Mouse (Mus musculus) left cerebral cortex, postnatal 10 days (tissue): Measurements from ENCODE around the gene Cpm. TPM values are rescaled to one million over a fixed set of nuclear protein-coding genes. Genes with fewer than 3 reads are reported as not detected.
A peak's percentile ranks its signal among the peaks of the same experiment; 100 is the strongest.
"Not testable (repeated sequence)": the region's sequence is repeated elsewhere in the genome, so short reads cannot be mapped to it uniquely, and the experiment has no call there.

Experiments
- DNase-seq, 2 experiments: peaks; one replicate each; pipeline ENCODE4 v3.0.0; 2021 to 2022; ENCODE audit warnings: low spot score in 2 of 2, mixed read lengths in 1 of 2; ENCODE audit errors: extremely low spot score in 1 of 2
- intact Hi-C: fragments of 180-260 bp; cut with DNase I; formaldehyde crosslinking; loops from one replicate; pipeline ENCODE4 v1.15.1; 2025
- total RNA-seq, 2 experiments: library from RNA; stranded (reverse); gene quantifications; 2 replicates each; pipeline ENCODE4 v1.2.3; 2021

Cpm gene
- 1 to 10 TPM; 2.0 to 3.3 TPM for total RNA-seq

GRCm38 (mm10) chr10:117629169-117629971, at the start of gene Cpm:
Gene Cpm, plus strand, starts transcription at chr10:117629500.
- peak in 1 of 2 experiments; percentile 69 for DNase-seq
- intact Hi-C loops = no loop called here

GRCm38 (mm10) chr10:117579771-117580284, 49.5 kb upstream of the Cpm start:
- no peak for DNase-seq
- intact Hi-C loops = no loop called here

GRCm38 (mm10) chr10:117580405-117580804, 48.9 kb upstream of the Cpm start:
- intact Hi-C loops = no loop called here
- DNase-seq = no peak

DNA sequence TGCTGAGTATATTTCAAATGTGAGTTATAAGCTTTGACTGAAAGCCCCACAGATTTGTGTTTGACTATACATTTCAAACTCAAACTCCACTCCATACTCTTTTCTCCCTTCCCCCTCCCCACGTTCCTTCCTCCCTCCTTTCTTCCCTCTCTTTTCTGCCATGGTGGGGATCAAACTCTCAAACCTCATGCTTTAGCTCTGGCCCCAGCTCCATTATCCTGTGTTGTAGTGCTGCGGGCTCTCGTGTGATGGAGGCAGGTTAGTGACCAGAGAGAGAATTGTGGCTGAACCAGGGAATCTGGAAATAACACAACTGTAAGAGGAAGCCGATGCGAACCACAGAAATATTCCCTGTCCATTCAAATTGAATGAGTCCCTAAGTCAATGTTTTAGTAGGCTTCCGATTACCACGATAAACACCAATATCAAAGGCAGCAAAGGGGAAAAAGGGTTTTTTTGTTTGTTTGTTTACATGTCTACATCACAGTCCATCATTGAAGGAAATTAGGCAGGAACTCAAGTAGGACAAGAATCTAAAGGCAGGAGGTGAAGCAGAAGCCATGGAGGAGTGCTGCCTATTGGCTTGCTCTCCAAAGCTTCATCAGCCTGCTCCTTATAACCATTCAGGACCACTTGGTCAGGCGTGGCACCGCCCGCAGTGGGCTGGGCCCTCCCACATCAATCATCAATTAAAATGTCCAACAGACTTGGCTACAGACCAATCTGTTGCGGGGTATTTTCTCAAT, 48.1 kb upstream of the Cpm start:
- DNase-seq = no peak
- intact Hi-C loops = no loop called here

DNA sequence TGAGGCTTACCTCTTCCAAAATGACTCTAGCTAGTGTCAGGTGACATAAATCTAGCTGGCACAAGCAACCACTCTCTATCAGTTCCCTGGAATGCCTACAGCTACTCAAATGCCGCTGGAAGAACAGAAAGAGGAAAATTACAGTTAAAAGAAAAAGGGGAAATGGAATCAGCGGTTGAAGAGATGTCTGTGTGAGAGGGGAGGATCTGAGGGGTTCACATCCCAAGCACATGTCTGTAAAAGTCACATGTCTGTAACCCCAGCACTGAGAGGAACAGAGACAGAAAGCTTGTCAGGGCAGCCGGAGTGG, 47.6 kb upstream of the Cpm start:
- DNase-seq = no peak
- intact Hi-C loops = no loop called here

- no peak for DNase-seq
- intact Hi-C loops = no loop called here
Measured at GRCm38 (mm10) chr10:117583155-117584061, 45.9 kb upstream of the Cpm start.

DNA sequence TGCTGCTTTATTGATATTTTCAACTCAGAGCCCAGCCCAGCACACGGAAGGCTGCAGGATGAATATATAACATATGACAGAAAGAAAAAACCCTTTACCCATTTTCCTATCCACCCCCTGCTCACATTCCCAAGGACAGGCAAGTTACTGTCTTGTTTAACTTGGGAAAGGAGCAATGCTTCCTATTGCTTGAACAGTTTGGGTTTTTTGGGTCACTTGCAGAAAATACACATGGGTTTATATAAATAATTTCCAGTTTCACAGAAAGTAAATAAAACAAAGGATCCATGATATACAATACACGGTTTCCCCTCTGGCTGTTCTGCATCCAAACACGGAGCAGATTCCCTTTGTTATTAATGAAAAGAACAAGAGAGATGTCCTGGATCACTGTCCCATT, 45.2 kb upstream of the Cpm start:
- no peak for DNase-seq
- intact Hi-C loops = no loop called here

GRCm38 (mm10) chr10:117584566-117585515, 44.5 kb upstream of the Cpm start:
- DNase-seq = no peak
- intact Hi-C loops = no loop called here

GRCm38 (mm10) chr10:117585600-117586299, 43.5 kb upstream of the Cpm start:
- intact Hi-C loops = no loop called here
- no peak for DNase-seq

DNA sequence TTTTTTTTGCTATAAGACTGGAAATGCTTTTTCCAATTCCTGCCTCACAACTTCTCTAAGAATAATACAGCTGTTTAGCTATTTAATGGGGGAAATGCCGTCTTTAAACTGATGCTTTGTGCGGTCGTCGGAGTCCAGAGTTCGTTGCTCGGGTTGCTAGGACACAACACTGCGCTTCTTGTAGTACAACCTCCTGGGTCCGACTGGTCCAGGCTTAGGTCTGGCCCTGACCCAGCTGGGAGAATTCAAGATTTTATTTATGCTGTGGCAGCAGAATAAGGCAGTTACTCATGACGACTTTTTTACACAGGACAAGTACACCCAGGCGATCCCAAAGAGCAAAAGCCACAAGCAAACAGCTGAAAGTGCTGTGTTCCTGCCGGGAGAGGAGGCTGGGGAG, 42.4 kb upstream of the Cpm start:
- DNase-seq = peak in 1 of 2 experiments; percentile 20
- intact Hi-C loops = no loop called here

GRCm38 (mm10) chr10:117587335-117587734, 42.0 kb upstream of the Cpm start:
- no peak for DNase-seq
- intact Hi-C loops = no loop called here

DNA sequence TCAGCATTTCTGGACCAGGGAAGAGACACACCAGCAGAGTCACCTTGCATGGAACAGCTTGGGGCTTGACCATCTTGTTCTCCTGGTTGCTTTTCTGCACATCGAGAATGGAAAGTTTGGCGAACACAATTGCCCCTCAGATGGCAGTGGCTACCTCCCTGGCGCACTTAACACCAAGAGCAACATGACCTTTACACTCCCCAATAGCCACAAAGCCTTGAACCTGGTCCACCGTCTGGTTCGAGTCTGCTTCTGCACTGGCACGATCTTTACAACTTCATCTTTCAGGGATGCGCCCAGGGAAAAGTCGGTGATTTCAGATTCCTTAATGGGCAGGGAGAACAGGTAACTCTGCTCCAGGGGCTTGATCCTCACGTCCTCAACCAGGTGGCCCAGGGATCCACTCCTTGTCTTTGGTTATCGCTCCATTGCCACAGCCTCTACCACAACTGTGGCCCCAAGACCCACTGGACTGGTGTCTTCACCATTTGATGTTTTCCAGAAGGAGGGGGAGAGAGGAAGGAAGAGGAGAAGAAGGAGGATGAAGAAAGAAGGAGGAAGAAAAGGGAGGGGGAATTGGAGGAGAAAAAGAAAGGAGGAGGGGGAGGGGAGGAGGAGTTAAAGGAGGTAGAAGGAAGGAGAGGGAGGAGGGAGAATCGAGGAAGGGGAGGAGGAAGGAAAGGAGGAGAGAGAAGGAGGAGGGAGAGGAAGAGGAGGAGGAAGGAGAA, 40.7 kb upstream of the Cpm start:
- intact Hi-C loops, DNase-seq: not testable (repeated sequence)

- intact Hi-C loops = no loop called here
- DNase-seq = no peak
Measured at GRCm38 (mm10) chr10:117589144-117589940, 40.0 kb upstream of the Cpm start.

- intact Hi-C loops = no loop called here
- no peak for DNase-seq
Measured at GRCm38 (mm10) chr10:117590331-117591301, 38.7 kb upstream of the Cpm start.

DNA sequence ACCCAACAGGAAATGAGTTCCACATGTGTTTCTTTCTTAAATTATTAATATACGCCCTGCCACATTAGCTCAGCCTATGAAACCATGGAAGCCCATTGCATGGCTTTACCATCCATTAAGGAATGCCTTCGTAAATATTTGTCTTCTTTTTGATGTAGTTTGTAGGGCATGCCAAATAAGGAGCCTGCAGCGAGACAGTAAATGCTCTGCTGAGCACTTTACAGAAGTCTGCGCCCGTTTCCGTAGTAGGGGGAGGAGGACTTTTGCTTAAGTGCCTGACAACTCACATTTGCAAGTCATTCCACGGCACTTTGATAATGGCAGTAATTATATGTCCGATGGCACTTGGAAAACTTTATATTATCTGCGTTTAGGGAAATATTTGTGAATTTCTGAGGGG, 37.5 kb upstream of the Cpm start:
- no peak for DNase-seq

More for the DNA sequence above, 37.5 kb upstream of the Cpm start:
- intact Hi-C loops = no loop called here
